Mouse (Mus musculus): Measurements from ENCODE around the gene Cks2.
A peak's percentile ranks its signal among the peaks of the same experiment; 100 is the strongest.

Cks2 gene

DNA sequence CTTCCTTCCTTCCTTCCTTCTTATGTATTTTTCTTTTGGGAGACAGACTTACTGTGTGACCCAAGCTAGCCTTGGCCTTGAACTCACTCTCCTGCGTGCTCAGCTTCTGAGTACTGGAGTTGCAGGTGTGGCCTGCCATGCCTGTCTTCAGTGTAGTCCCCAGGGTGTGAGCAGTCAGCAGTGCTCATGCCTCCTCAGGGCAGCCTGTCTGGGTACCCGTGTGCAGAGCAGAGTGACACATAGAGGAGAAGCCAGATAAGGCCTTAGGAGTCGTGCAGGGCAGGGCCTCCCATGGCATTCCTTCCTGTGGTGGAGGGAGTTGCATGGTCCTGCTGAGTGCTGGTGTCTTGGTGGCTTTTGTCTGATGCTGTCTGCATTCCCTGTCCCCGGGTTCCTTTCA lies 34.3 kb downstream of the Cks2 start:
- DNase-seq (ENCODE audit: low spot score in 2 of 2) = no peak

DNA sequence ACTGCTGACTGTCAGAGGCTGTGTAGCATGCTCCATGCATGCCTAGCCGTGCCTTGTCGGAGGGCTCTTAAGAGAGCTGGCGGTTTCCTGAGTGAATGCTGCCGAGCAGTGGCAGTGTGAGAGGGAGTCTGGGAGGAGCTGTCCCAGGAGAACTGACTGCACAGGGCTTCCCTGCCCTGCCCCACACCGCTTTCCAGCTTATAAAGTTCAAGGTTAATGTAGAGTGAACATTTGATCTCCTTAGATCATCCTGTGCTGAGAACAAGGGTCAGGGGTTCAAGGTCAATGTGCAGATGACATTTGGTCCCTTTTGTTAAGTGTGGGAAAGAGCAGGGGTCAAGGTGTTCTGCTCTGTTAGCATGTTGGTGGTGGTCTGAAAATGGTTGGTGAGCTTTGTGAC lies 36.0 kb downstream of the Cks2 start:
- no peak for DNase-seq (ENCODE audit: low spot score in 2 of 2)

- no peak for DNase-seq (ENCODE audit: low spot score in 2 of 2)
These were observed 36.6 kb downstream of the Cks2 start for GRCm38 (mm10) chr13:51681634-51682033.

DNA sequence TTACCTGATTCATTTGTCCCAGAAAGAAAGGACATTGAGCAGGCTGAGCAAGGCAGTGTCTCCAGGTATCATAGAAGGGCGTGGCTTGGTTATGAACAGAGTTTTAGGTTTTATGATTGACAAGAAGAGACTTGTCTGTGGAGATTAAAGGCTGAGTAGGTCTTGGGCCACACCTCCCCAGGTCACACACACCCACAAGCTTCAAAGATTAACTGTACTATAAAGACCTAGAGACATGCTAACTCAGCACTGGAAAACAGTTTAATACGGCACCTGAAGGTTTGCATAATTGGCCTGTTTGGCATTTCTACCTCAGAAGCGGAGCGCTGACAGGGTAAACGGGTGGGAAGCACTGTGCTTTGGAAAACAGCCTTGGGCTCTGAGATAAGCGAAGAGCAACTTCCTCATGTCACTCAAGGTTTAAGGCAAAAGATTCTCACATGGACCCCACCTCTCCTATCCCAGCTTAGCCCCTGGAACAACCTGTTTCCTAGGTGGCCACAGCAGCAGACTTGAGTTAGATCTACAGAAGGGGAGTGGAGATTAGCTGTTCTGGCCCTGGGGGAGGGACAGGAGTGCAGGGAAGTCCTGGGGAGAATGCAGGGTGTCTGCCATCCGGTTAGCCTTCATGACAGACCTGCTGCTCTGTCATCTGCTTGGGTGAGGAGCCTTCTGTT lies 40.4 kb downstream of the Cks2 start:
- no peak for DNase-seq (ENCODE audit: low spot score in 2 of 2)

DNA sequence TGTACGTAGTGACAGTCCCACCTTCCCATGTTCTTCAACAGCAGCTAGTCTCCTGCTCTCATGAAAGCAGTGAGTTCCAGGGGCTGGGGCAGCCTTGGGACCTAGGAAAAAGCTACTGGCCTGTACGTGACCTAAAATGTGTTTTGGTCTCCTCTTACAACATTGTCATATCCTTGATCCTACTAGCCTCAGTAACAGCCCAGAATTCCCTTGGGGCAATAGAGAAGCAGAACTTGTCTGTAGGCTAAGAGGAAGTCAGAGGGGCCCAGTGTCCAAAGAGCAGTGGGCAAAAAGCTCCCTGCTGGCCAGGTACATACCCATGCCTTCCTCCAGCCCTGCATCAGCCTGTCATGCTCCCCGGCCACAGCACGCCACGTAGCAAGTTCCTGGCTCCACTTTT lies 41.9 kb downstream of the Cks2 start:
- DNase-seq (ENCODE audit: low spot score in 2 of 2) = peak in 1 of 2 experiments; percentile 64

GRCm38 (mm10) chr13:51688688-51689087 lies 43.7 kb downstream of the Cks2 start:
- no peak for DNase-seq (ENCODE audit: low spot score in 2 of 2)

GRCm38 (mm10) chr13:51696481-51696880 lies 51.4 kb downstream of the Cks2 start:
- DNase-seq (ENCODE audit: low spot score in 2 of 2) = no peak

- peak in 1 of 2 experiments; percentile 64 for DNase-seq (ENCODE audit: low spot score in 2 of 2)
These were observed 52.4 kb downstream of the Cks2 start for GRCm38 (mm10) chr13:51697455-51697854.

GRCm38 (mm10) chr13:51697897-51698296 lies 52.9 kb downstream of the Cks2 start:
- DNase-seq (ENCODE audit: low spot score in 2 of 2) = no peak

GRCm38 (mm10) chr13:51698318-51698717 lies 53.3 kb downstream of the Cks2 start:
- DNase-seq (ENCODE audit: low spot score in 2 of 2) = peak; percentile 41 to 64

Data from spleen, postnatal 4 days (tissue).